Mouse (Mus musculus): ENCODE results near the gene Aldh18a1. TPM values are rescaled to one million over a fixed set of nuclear protein-coding genes. Genes with fewer than 3 reads are reported as not detected.

Aldh18a1 gene
- polyA plus RNA-seq, 1 experiment from 2014 or later, result 67.4 TPM

- ATAC-seq, result no peak
- Histone ChIP-seq H3K4me1 (peaks cover 49% of the 10 kb centered on the region), H3K9me3 (replicated peaks) (no peaks in the 10 kb centered on the region), H3K27ac (no peak overlapping the region), H3K4me3 (no peak overlapping the region), H3K36me3 (peaks cover 7% of the 10 kb centered on the region), H3K27me3 (replicated peaks) (no peaks in the 10 kb centered on the region), H3K9ac (no peak overlapping the region), H3K4me2 (no peak overlapping the region)
- 88% methylated on average over 3 of the region's 3 CpGs for WGBS (ENCODE audit: insufficient replicate concordance)
Measured at GRCm38 (mm10) chr19:40506965-40507364, 81.3 kb downstream of the Aldh18a1 start.

- Histone ChIP-seq H3K9ac (no peak overlapping the region), H3K4me2 (no peak overlapping the region), H3K27ac (no peak overlapping the region), H3K27me3 (replicated peaks) (no peaks in the 10 kb centered on the region), H3K36me3 (peaks cover 18% of the 10 kb centered on the region), H3K9me3 (replicated peaks) (no peaks in the 10 kb centered on the region), H3K4me1 (peaks cover 40% of the 10 kb centered on the region), H3K4me3 (no peak overlapping the region)
- no peak for ATAC-seq
- WGBS (ENCODE audit: insufficient replicate concordance), result 82% methylated on average over 7 of the region's 7 CpGs
Measured at GRCm38 (mm10) chr19:40504336-40504735, 83.9 kb downstream of the Aldh18a1 start.

Other genes starting within 250 kb of the Aldh18a1 start
- 34.3 and 35.1 TPM in 2 replicates for gene Sorbs1, start 74.7 kb downstream of the Aldh18a1 start, polyA plus RNA-seq (2016; fragmentation: Nextera tagmentation; extraction: Ambion mirVana)
- gene Tctn3, start 23.8 kb upstream of the Aldh18a1 start, polyA plus RNA-seq (2016; fragmentation: Nextera tagmentation; extraction: Ambion mirVana), result 3.6 and 3.9 TPM in 2 replicates
- gene Entpd1, start 23.9 kb upstream of the Aldh18a1 start, polyA plus RNA-seq (2016; fragmentation: Nextera tagmentation; extraction: Ambion mirVana), result 2.6 TPM in 2 replicates
- 2.2 and 3.1 TPM in 2 replicates for gene Cc2d2b, start 160.3 kb upstream of the Aldh18a1 start, polyA plus RNA-seq (2016; fragmentation: Nextera tagmentation; extraction: Ambion mirVana)
- gene Ccnj, start 242.8 kb upstream of the Aldh18a1 start, polyA plus RNA-seq (2016; fragmentation: Nextera tagmentation; extraction: Ambion mirVana), result 6.9 and 8.0 TPM in 2 replicates

All from liver, embryonic 12.5 days (tissue).